Mouse (Mus musculus): ENCODE measurements at regions not wholly inside any gene's neighbourhood (a gene's known extent, or its start where the extent isn't known, plus 50 kb on each side); places are given as distances from the start of the nearest gene placed in this dataset.

- no peak for DNase-seq (ENCODE audit: low spot score)
Measured at GRCm38 (mm10) chr4:8943080-8943479, 704.2 kb upstream of the Car8 start.

DNA sequence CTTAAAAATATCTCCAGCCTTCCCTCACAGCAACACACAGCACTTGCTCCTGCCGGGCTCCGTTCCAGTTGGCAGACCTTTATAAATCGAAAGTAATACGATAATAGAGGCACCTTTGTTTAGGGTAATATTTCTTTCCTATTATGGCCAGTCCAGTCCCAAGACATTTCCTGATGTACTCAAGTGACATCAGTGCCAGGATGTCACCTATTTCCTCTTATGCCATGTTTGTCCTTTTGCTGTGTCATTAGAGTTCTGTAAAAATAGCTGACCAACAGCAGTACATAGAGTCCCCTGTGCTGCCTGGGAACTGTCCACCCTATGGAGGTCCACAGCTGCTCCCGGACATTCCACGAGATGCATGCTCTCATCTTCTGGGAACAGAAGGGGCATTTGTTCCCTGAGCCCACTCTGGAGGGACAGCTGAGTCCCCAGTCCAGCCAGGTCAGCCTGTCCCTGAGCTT is 700.1 kb upstream of the Car8 start:
- 39% methylated on average over 6 of the region's 6 CpGs for WGBS
- H3K9me3 ChIP-seq (ENCODE audit: control insufficient read depth, low read length), result no peaks in the 10 kb centered on the region
- ATAC-seq (ENCODE audit: low FRiP score, low TSS enrichment) (peak; percentile 32; the same call in 1 of the 2 replicates), DNase-seq (ENCODE audit: low spot score) (no peak)
- TF ChIP-seq CTCF (IDR thresholded peaks at IDR 0.05; ENCODE audit: low read depth) (no peak), EP300 (optimal IDR thresholded peaks at IDR 0.05) (no peak)
- H3K4me1 ChIP-seq (replicated peaks; ENCODE audit: control insufficient read depth, insufficient read depth), result no peaks in the 10 kb centered on the region
- H3K4me2 ChIP-seq (replicated peaks; ENCODE audit: low read depth), result 0 out of 2 replicates have a peak overlapping the region, but pooled peaks have one; percentile 0
- H3K4me3 ChIP-seq (ENCODE audit: low read depth, low read length), result no peak overlapping the region
- H3K27ac ChIP-seq (replicated peaks), result no peak overlapping the region
- no peaks in the 10 kb centered on the region for H3K27me3 ChIP-seq (ENCODE audit: control insufficient read depth, insufficient read depth, low read length)
- no peak overlapping the region for H3K9ac ChIP-seq (ENCODE audit: low read length)
- H3K36me3 ChIP-seq (ENCODE audit: control insufficient read depth, insufficient read depth, low read length), result no peaks in the 10 kb centered on the region

More at GRCm38 (mm10) chr4:8943080-8943479, 704.2 kb upstream of the Car8 start:
- no peak for ATAC-seq (ENCODE audit: low FRiP score, low TSS enrichment)
- H3K4me2 ChIP-seq (replicated peaks; ENCODE audit: low read depth), result no peak overlapping the region
- H3K27ac ChIP-seq (replicated peaks), result no peak overlapping the region
- no peaks in the 10 kb centered on the region for H3K36me3 ChIP-seq (ENCODE audit: control insufficient read depth, insufficient read depth, low read length)
- no peaks in the 10 kb centered on the region for H3K4me1 ChIP-seq (replicated peaks; ENCODE audit: control insufficient read depth, insufficient read depth)
- 44% methylated on average over 5 of the region's 5 CpGs for WGBS
- no peaks in the 10 kb centered on the region for H3K27me3 ChIP-seq (ENCODE audit: control insufficient read depth, insufficient read depth, low read length)
- no peak overlapping the region for H3K9ac ChIP-seq (ENCODE audit: low read length)
- H3K4me3 ChIP-seq (ENCODE audit: low read depth, low read length), result no peak overlapping the region
- H3K9me3 ChIP-seq (ENCODE audit: control insufficient read depth, low read length), result no peaks in the 10 kb centered on the region
- no peak for TF ChIP-seq CTCF (IDR thresholded peaks at IDR 0.05; ENCODE audit: low read depth)
- no peak for TF ChIP-seq EP300 (optimal IDR thresholded peaks at IDR 0.05)

DNA sequence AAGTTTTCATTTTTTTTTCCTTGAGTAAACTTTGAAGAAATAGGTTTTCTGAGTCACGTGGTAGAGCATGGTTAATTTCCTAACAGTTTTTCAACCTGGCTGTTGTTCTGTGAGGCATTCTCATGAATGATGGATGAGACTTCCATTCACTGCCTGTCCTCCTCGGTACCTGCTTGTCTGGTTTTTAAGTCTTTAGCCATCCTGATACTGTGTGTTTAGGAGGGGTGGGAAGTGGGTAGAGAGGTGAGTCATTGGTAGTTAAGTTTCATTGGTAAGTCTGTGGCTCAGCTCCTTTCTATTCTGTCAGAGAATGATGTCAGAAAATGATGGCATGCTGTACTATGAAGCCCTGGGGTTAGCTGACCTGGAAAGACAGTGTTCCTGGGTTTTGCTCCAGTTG is 697.1 kb upstream of the Car8 start:
- Histone ChIP-seq H3K27me3 (ENCODE audit: control insufficient read depth, insufficient read depth, low read length) (no peaks in the 10 kb centered on the region), H3K9ac (ENCODE audit: low read length) (no peak overlapping the region), H3K9me3 (ENCODE audit: control insufficient read depth, low read length) (no peaks in the 10 kb centered on the region), H3K4me3 (ENCODE audit: low read depth, low read length) (no peak overlapping the region), H3K36me3 (ENCODE audit: control insufficient read depth, insufficient read depth, low read length) (no peaks in the 10 kb centered on the region), H3K27ac (replicated peaks) (no peak overlapping the region), H3K4me2 (replicated peaks; ENCODE audit: low read depth) (no peak overlapping the region), H3K4me1 (replicated peaks; ENCODE audit: control insufficient read depth, insufficient read depth) (no peaks in the 10 kb centered on the region)
- TF ChIP-seq CTCF (IDR thresholded peaks at IDR 0.05; ENCODE audit: low read depth) (no peak), EP300 (optimal IDR thresholded peaks at IDR 0.05) (no peak)
- no peak for DNase-seq (ENCODE audit: low spot score)
- whole genome bisulfite sequencing, result 48% methylated on average over 2 of the region's 2 CpGs
- ATAC-seq (ENCODE audit: low FRiP score, low TSS enrichment), result peak; percentile 42; the same call in 1 of the 2 replicates

DNA sequence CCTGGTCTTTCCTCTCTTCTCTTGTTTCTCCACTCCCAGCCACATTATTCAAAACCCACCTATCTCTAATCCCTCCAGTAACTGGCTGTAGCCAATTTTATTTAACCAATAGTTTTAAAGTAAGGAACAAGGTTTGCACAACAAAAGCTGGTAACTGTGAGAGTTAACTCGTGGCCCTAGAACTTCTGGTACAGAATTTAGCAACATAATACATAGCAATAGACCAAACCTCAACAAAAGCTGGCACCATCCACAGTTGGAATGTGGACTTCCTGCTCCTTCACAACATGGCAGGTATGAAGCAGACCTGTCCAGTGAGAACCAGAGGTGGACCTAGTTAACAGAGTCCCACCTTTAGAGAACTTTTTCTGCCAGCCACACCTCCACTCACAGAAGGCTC is 695.7 kb upstream of the Car8 start:
- ATAC-seq (ENCODE audit: low FRiP score, low TSS enrichment), result no peak
- H3K36me3 ChIP-seq (ENCODE audit: control insufficient read depth, insufficient read depth, low read length), result no peaks in the 10 kb centered on the region
- H3K9me3 ChIP-seq (ENCODE audit: control insufficient read depth, low read length), result no peaks in the 10 kb centered on the region
- no peak for DNase-seq (ENCODE audit: low spot score)
- no peak overlapping the region for H3K4me3 ChIP-seq (ENCODE audit: low read depth, low read length)
- H3K4me1 ChIP-seq (replicated peaks; ENCODE audit: control insufficient read depth, insufficient read depth), result no peaks in the 10 kb centered on the region
- no peaks in the 10 kb centered on the region for H3K27me3 ChIP-seq (ENCODE audit: control insufficient read depth, insufficient read depth, low read length)
- WGBS, result 69% methylated on average over 1 of the region's 1 CpGs
- H3K4me2 ChIP-seq (replicated peaks; ENCODE audit: low read depth), result no peak overlapping the region
- H3K27ac ChIP-seq (replicated peaks), result no peak overlapping the region
- TF ChIP-seq EP300 (optimal IDR thresholded peaks at IDR 0.05) (no peak), CTCF (IDR thresholded peaks at IDR 0.05; ENCODE audit: low read depth) (no peak)
- H3K9ac ChIP-seq (ENCODE audit: low read length), result no peak overlapping the region

- Histone ChIP-seq H3K4me1 (replicated peaks; ENCODE audit: control insufficient read depth, insufficient read depth) (no peaks in the 10 kb centered on the region), H3K4me3 (ENCODE audit: low read depth, low read length) (peak overlapping the region; percentile 16; the same call in 1 of the 2 replicates), H3K27me3 (ENCODE audit: control insufficient read depth, insufficient read depth, low read length) (no peaks in the 10 kb centered on the region), H3K9me3 (ENCODE audit: control insufficient read depth, low read length) (no peaks in the 10 kb centered on the region), H3K27ac (replicated peaks) (no peak overlapping the region), H3K4me2 (replicated peaks; ENCODE audit: low read depth) (0 out of 2 replicates have a peak overlapping the region, but pooled peaks have one; percentile 40), H3K9ac (ENCODE audit: low read length) (no peak overlapping the region), H3K36me3 (ENCODE audit: control insufficient read depth, insufficient read depth, low read length) (no peaks in the 10 kb centered on the region)
- no peak for DNase-seq (ENCODE audit: low spot score)
- no peak for ATAC-seq (ENCODE audit: low FRiP score, low TSS enrichment)
- TF ChIP-seq EP300 (optimal IDR thresholded peaks at IDR 0.05) (no peak), CTCF (IDR thresholded peaks at IDR 0.05; ENCODE audit: low read depth) (no peak)
- WGBS, result 58% methylated on average over 4 of the region's 4 CpGs
Measured at GRCm38 (mm10) chr4:8929346-8929745, 690.5 kb upstream of the Car8 start.

DNA sequence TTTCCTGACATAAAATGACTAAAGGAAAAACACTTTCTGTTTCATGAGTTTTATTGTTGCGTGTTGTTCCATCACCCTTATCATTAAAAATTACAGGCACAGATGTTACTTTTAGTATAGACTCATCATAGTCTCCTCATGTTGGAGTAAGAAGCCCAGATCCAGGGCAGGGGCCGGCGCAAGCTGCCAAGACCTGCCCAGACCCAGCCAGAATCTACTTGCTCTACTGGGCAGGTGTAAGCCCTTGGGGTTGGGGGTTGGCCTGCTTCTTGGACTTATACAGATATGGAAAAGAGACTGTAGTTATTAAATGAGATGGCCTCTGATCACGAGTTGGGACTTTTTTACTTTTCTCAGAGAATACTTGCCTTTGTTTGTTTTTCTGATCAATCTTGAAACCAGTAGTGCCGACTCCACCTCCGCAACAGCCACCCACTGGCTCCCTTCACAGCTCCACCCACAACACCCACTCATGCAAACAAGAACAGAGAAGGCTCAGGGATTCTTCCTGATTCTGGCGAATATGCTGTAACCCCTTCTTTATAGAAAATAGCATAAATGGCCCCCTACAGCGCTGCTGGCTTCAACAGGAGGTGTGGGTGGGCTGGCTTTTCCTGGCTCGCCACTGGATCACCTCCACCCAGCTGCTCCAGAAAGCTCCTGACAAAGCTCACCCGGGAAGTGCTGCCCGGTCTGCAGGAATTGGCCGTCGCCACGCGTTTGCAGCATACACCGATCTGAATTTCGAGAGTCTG is 689.9 kb upstream of the Car8 start:
- ATAC-seq (ENCODE audit: low FRiP score, low TSS enrichment), result peak; percentile 71; the same call in 1 of the 2 replicates
- no peak overlapping the region for H3K9ac ChIP-seq (ENCODE audit: low read length)
- H3K4me2 ChIP-seq (replicated peaks; ENCODE audit: low read depth), result peak overlapping the region; percentile 40
- H3K4me1 ChIP-seq (replicated peaks; ENCODE audit: control insufficient read depth, insufficient read depth), result no peaks in the 10 kb centered on the region
- H3K27ac ChIP-seq (replicated peaks), result peak overlapping the region; percentile 53; the same call in 1 of the 2 replicates
- no peaks in the 10 kb centered on the region for H3K36me3 ChIP-seq (ENCODE audit: control insufficient read depth, insufficient read depth, low read length)
- WGBS, result 45% methylated on average over 17 of the region's 17 CpGs
- no peaks in the 10 kb centered on the region for H3K9me3 ChIP-seq (ENCODE audit: control insufficient read depth, low read length)
- TF ChIP-seq CTCF (IDR thresholded peaks at IDR 0.05; ENCODE audit: low read depth) (no peak), EP300 (optimal IDR thresholded peaks at IDR 0.05) (no peak)
- no peaks in the 10 kb centered on the region for H3K27me3 ChIP-seq (ENCODE audit: control insufficient read depth, insufficient read depth, low read length)
- H3K4me3 ChIP-seq (ENCODE audit: low read depth, low read length), result peak overlapping the region; percentile 16; the same call in 1 of the 2 replicates
- DNase-seq (ENCODE audit: low spot score), result peak; percentile 63

Data from stomach, postnatal 0 days (tissue).